Mouse (Mus musculus) spleen, embryonic (tissue): Measurements from ENCODE around the gene Ercc1.

Experiments
- CTCF ChIA-PET: fragments of 350-600 bp; sonication (Branson Sonifier 250); formaldehyde crosslinking; loops from one replicate; lab custom pipeline; 2022; lab: Charles Lee

Ercc1 gene

DNA sequence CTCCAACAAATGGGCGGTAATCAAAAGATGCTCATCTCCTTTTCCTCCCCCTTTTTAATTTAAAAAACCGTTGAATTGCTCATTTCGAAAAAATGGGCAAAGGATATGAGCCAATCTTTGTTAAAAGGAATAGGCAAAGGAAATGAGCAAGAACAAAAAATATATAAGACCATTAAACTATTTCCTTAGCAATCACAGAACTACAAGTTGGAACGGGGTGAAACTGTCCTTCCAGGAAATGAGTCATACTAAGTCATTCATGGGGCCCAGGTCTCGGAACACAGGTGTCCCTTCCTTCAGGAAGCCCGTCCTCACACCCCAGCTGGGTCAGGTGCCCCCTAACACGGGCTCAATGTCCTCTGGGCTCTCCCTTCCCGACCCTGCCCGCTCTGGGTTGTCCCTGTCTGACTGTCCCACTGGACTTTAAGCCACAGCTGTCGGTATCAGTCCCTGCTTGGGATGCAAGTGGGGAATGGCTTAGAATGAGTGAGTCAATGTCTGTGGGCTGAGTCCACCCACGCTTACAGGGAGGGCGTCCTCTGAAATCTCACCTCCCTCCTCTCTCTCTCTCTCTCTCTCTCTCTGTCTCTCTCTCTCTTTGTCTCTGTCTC, at the start of gene Ercc1:
Gene Ercc1 (plus strand): TSS at position 542 of the 611 bp plus-strand sequence.
- CTCF ChIA-PET, result interaction anchor here (1.2 to 1.3 kb wide), 2 partner anchors 45 to 99 kb away, joined by 5 to 8 read pairs; no protein-coding TSS in a partner anchor

DNA sequence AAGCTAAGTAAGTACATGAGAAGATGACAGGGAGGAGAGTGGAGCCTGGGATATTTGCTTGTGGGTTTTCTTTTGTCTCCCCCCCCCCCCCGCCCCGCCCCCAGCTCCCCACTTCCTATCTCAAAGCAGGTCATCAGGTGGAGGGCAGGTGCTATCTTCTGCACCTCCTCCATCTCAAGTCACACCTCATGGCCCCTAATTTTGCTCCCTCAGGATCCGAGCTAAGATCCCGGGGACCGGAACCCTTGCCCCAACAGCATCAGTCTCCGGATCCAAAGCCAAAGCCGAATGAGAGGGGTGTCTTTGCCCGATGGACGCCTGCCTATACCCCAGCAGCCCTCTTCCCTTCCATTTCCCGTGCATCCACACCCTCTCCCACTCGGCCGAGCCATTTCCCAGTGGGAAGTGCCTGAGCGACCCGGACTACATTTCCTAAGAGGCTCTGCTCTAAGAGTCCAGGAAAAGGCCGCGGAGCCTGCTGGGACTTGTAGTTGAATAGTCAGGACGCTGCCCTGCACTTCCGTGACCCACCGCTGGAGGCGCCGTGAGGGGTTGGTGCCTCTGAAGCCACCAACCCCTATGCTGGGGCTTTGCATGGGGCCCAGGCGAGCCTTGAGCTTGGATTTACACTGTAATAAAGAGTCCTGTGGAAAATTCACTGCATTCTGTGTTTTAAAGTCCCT, 48.9 kb upstream of the Ercc1 start:
- CTCF ChIA-PET, result interaction anchor here (0.7 to 1.2 kb wide), 4 partner anchors 14 to 118 kb away, joined by 3 to 7 read pairs (median 4); no protein-coding TSS in a partner anchor

DNA sequence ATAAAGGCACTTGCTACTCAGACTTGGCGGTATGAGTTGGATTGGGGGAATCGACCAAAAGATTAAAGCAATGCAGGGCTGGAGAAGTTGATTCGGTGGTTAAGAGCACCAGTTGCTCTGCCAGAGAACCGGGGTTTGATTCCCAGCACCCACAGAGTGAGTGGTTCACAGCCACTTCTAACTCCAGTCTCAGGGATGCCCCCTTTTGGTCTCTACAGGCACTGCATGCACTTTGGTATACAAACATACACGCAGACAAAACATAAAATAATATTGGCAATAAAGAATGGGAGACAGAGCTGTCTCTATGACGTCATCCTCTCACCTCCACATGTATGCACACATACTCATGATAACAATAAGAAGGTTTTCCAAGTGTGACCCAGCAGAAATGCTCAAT, 47.5 kb upstream of the Ercc1 start:
- CTCF ChIA-PET, result interaction anchor here (0.7 kb wide), 1 partner anchor 64 kb away, joined by 6 read pairs; no protein-coding TSS in a partner anchor

DNA sequence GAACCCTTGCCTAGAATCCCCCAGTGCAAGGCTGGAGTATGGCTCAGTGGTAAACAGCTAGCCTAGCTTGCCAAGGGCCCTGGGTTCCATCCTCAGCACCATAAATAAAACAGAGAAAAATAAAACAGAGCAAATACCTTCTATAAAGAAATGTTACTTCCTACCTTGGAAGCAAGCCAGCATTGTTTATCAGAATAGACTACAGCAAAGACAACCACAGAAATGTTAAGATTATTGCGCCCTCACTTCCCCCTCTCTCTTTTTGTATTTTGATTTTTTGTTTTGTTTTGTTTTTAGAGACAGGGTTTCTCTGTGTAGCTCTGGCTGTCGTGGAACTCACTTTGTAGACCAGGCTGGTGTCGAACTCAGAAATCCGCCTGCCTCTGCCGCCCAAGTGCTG, 46.8 kb upstream of the Ercc1 start:
- CTCF ChIA-PET, result interaction anchor here (0.6 kb wide), 1 partner anchor 81 kb away, joined by 3 read pairs; no protein-coding TSS in a partner anchor

DNA sequence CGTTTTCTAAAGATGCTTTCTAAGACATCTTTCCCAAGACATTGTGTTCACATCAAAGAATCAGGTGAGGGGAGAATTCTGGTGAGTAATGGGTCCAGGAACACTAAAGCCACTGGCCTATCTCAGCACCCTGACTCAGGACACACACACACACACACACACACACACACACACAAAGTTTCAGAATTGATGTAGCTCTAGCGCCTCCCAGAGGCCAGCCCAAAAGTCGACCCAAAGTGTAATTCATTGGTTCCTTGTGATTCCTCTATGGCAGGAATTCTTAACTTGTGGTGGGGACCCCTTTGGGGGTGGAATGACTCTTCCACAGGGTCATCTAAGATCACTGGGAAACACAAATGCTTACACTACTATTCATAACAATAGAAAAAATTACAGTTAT, 45.4 kb upstream of the Ercc1 start:
- CTCF ChIA-PET, result interaction anchor here (1.6 to 2.4 kb wide), 2 partner anchors 43 to 46 kb away, joined by 5 to 12 read pairs; partner anchors contain the start of gene Ercc1

DNA sequence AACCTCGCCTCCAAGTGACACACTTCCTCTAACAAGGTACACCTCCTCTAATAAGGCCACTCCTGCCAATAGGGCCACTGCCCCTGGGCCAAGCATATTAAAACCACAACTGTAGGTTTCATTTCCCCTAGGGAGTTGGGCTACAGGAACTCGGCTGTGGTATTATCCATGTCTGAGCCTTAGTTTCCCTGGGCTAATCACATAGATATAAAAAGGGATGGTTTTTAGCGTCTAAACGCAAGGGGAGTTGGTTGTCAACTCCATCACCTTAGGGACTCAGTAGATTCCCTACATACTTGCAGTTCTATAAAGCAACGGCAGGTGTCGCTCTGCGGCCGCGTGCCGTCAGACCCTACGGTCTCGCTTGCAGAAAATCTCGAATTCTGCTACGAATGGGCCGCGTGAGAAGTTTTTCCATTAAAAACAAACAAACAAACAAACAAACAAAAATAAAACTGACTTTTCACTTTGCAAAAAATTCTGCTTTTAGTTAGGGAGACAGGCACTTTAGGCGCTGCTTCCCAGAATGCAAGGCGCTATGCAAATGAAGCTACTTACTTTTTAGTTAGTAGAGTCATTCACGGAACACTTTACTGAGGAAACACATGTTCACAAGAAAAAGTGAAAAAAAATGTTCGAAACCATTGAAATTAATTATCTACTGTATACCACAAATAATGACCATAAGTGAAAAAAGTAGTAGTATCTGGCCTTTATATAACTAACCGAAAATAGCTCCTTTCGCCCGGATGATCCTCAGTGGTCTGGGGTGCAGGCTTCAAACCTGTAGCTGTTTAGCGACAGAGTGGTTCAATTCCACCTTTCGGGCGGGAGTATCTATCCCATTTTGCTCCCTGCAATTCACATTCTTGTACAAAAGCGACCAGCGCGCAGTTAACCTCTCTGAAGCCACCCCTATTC, 43.8 kb upstream of the Ercc1 start:
- CTCF ChIA-PET, result interaction anchor here (0.5 to 2.4 kb wide), 6 partner anchors 30 to 549 kb away, joined by 3 to 12 read pairs (median 4); no protein-coding TSS in a partner anchor

DNA sequence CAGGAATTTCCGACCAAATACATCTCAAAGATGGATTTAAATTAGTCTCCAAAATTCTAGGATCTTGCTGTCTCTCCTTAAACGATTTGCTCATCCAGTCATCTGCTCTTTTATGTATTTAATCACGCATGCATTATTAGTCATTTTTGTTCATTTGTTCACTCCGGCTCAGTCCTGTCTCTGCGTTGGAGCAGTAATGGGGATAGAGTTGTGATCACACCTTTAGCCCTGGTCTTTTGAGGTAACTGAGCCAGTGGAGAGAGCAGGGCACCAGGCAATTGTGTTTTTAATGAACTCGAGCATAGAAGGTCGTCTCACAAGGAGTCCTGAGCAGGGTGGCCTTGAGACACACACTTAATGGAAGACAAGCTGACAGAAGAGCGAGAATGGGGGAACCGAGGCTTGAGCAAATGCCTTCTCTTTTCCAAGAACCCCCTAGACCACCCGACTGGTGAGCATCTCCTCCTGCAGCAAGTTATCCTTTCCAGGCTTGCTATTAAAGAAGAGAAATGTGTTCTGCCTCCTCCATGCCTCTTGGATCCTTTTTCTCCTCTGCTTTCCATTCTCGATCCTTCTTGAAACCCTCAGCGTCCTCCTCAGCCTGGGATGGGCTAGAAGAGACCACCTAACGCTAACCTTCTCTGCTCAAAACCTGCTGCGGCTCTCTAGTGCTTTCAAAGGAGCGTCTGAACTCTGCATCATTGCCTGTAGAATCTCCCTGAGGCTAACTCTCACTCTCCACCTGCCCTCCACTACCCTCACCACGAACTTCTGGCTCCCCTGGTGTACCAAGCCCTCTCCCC, 42.9 kb upstream of the Ercc1 start:
- CTCF ChIA-PET, result interaction anchor here (0.5 to 2.6 kb wide), 8 partner anchors 31 to 548 kb away, joined by 3 to 12 read pairs (median 4); no protein-coding TSS in a partner anchor

DNA sequence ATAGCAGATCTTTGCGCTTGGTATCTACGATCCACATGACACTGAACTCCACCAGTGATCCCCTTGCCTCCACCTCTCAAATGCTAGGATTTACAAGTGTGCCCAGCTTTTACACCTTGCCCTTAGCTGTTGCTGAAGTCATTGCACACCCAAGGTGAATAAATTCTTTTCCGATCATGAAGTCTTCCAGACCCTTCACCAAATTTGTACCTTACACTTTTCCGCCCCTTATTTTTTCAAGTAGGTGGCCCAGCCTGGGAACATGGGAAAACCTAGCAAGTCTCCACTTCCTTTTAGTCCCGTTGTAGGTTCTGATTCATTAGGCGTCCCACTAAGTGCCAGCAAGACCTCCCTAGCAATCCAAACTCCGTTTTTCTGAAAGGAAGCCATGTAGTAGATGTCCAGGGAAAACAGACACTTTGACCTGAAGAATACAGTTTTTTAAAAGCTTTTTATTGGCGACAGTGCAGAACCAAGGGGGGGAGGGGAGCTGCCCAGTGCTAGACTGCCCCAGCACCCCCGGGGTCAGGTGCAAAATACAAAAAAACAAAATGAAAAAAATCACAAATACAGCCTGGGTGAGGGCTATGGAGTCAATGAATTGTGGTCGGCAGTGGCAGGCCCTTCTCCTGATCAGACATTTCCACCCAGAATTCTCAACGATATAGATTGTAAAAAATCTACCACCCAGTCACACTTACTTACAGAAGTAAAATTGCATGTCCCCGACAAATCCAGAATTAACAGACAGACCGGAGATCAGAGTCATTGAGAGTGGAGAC, 42.1 kb upstream of the Ercc1 start:
- CTCF ChIA-PET, result interaction anchor here (0.6 to 2.6 kb wide), 3 partner anchors 8 to 40 kb away, joined by 3 to 12 read pairs (median 4); no protein-coding TSS in a partner anchor

DNA sequence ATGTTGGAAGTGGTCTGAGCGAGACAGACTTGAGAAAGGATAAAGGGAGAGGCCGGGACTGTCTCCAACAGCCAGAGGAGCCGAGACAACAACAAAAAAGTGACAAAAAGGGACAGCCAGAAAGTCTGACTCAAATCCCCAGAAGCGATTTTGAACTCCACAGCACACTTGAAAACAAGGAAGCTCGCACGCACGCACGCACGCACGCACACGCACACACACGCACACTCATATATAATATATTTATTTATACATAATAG, 41.6 kb upstream of the Ercc1 start:
- CTCF ChIA-PET, result interaction anchor here (0.6 to 2.6 kb wide), 3 partner anchors 9 to 40 kb away, joined by 3 to 12 read pairs (median 4); no protein-coding TSS in a partner anchor

DNA sequence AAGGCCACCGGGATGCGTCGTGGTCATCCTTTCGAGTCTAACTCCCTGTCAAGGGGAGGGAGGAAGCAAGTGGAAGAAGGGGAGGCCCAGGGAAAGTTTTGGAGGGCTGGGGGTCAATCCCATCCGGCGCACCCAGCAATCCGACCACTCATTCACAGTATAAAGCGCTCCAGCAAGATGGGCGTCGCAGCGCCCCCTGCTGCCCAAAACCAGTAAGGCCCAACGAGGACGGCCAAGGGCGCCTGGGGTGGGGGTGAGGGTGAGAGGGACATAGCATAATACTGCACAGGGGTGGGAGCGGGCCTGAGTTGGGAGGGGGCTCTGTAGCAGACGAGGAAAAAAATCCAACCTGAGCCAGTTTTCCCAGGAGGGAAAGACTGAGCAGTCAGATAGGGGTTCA, 40.8 kb upstream of the Ercc1 start:
- CTCF ChIA-PET, result interaction anchor here (0.5 to 2.6 kb wide), 2 partner anchors 39 to 445 kb away, joined by 3 to 12 read pairs; no protein-coding TSS in a partner anchor

DNA sequence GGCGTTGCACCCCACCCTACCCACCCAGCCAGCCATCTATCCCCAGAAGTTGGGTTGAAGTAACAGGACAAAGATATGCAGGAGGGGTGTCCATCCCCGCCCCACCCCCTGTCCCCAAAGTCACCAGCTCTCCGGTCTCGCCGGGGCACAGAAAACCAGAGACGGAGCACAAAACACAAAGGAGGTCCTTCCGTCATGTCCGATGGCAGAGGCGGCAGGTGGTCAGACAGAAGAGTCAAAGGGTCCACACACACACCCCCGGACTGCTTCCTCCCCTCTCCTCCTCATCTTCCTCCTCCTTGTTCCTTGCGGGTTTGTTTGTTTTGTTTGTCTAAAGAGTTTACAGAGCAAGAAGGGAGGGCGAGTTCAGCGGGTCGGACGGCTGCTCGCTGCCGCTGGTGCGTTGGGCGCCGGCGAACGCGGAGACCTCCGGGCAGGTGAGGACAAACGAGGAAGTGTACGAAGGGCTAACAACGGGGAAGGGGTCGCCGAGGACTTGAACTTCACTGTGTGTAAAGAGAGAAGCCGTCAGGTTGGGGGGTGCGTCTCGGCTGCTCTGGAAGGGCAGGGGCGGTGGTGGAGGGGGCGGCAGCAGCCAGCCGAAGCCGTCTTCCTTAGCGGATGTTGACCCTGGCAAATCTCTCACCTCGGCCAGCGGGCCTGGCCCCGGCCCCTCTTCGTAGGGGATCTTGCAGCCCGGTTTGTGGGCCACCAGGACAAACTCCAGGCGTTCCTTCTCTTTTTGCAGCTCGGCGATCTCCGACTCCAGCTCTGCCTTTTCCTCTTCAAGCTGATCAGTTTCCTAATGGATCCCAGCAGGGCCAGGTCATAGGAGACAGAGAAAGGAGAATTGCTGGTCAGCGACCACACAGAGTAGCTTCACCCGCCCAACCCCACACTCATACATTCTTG, 39.8 kb upstream of the Ercc1 start:
- CTCF ChIA-PET, result no interaction called here

DNA sequence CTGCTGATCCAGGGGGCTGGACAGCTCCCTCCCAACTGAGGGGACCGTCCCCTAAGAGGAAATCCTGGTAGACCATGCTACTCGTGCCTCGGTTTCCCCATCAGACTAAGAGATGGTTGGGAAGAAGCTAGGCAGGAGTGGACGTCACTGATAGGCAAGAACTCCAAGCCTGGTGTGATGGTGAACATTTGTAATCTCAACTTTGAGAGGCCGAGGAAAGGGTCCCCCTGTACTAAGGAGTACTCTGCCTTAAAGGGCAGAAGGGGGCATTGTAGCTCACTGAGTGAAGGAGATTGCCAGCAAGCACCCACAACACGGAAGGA, 39.2 kb upstream of the Ercc1 start:
- CTCF ChIA-PET, result no interaction called here

DNA sequence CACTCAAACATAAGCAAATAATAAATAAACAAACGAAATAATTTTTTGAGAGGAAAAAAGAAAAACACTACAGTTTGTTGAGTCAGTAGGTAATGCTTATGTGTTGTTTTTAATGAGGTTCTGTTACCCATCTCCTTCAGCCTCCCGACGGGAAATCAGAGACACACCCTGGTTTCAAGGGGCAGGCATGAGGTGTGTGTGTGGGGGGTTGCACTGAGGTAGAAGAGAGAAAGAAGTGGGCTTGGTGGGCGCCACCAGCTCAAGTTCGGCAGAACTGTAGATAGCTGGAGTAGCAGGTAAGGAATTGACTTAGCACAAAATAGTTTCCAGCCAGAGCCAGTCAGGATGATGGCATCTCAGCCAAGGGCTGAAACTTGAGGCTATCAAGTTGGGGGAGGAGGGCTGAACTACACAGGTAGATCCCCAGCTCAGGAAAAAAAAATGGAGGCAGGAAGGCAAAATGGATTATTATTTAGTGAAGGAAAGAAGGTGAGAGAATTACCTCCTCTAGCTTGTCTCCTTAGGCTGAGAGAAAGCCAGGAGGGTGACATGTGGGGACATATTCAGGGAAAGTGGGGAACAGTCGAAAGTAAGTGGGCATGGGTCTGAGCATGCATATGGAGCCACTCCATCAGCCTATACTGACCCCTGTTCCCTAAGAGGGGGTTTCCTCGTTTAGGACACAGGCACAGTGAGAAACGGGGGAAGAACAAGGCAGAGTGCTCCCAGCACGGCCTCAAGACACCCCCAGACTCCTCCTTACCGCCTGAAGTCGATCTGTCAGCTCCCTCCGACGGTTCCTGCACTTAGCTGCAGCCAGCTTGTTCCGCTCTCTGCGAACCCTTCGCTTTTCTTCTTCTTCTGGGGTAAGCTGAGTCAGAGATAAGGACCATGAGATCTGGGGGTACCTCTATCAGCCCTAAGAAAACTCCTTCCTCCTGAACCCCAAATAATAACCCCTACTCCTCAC, 38.5 kb upstream of the Ercc1 start:
- CTCF ChIA-PET, result interaction anchor here (0.5 kb wide), 1 partner anchor 147 kb away, joined by 3 read pairs; no protein-coding TSS in a partner anchor

DNA sequence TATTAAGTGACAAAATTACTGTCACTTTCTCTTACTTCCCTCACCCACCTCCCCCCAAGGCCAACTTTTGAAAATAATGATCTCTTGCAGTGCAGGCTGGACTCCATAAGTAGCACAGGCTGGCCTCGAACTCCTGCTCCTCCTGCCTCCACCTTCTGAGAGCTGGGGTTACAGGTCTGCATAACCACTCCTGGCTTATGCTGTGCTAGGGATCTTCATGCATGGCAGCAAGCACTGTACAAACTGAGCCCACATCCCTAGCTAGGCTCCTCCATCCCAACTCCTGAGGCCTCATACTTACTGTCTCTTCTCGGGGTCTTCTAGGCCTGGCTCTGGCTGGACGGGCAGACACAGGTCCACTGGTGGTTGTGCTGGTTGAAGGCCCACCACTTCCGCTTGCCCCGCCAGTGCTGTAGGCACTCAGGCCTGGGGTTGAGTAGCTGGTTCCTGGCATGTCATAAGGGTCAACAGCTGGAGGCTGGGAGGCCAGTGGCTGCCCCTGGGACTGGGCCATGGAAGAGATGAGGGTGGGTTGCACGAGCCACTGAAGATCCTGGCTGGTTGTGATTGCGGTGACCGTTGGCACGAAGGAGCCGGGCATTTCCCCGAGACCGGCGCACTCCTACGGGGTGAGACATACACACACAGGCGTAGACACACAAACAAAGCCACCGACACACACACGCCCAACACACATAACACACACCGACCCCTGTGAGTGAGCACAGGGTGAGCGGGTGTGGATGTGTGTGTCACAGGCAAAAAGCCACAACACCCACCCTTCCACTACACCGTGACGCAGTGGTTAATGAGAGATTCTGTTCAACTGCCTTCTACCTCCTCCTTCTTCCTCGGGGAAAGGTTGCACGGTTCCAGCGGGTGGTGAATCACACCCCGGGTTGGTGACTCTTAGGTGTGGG, 37.5 kb upstream of the Ercc1 start:
- CTCF ChIA-PET, result interaction anchor here (0.5 to 0.6 kb wide), 2 partner anchors 8 to 148 kb away, joined by 3 read pairs; no protein-coding TSS in a partner anchor

DNA sequence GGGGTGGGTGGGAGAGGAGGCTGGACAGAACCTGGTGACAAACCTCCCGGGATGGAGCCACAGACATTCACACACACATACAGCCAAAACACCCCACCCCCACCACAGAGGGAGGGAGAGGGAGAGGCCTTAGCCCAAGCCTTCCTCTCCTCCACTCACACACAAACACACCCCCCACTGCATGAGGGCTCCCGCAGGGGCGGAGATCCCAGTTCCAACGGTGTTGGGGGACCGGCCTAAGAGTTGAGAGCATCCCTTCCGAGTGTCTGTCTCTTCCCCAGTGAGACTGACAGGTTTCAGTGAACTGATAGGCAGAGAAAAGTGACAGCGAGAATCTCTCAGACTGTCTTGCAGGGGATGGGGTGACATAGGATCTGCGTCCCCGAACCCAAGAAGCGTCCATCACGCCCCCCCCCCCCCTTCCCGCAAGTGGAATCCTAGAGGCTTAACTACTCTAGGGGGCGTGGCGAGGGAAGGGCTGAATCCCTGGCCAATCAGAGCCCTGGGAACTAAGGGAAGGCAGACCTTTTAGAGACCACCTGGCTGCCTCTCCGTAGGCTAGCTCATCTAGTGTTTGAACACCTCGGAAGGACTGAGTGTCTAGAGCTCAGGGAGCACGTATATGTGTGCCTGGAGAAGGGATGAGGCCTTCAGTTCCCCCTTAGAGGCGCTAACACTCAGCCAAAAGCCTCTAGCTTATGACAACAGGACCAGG, 36.7 kb upstream of the Ercc1 start:
- CTCF ChIA-PET, result interaction anchor here (0.6 kb wide), 2 partner anchors 8 to 71 kb away, joined by 3 to 5 read pairs; no protein-coding TSS in a partner anchor
